Mouse (Mus musculus): Measurements from ENCODE around the gene Sctr. TPM values are rescaled to one million over a fixed set of nuclear protein-coding genes. Genes with fewer than 3 reads are reported as not detected.

The Sctr gene
- polyA plus RNA-seq, 1 experiment: 1.1 TPM

DNA sequence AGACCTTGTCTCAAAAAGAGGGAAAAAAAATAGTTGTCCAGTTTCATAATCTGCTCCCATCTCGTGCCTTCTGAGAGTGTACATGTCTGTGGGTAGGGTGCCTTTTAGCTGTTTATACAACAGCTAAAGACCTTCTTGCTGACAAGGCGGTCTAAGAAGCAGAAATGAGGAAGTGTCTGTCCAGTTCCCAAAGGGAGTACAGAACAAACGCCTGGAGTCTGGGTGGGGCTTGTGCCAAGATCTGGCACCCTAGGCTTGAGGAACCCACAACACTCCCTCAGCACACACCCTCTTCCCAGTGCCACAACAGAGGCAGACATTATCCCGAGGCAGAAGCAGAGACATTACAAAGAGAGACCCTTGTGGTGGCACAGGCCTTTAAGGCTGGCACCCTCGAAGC, 68.8 kb downstream of the Sctr start:
- no peaks in the 10 kb centered on the region for H3K36me3 ChIP-seq (ENCODE audit: control insufficient read depth, insufficient read depth, low read length)
- H3K27me3 ChIP-seq (ENCODE audit: control insufficient read depth, insufficient read depth, low read length): no peaks in the 10 kb centered on the region
- TF ChIP-seq POLR2A (IDR thresholded peaks at IDR 0.05; ENCODE audit: low read depth, low read length) (no peak), CTCF (IDR thresholded peaks at IDR 0.05; ENCODE audit: extremely low read depth, insufficient read length, insufficient replicate concordance, low read depth, low read length) (no peak)
- no peak overlapping the region for H3K4me3 ChIP-seq (ENCODE audit: low read depth, low read length)
- WGBS: 22% methylated on average over 5 of the region's 5 CpGs
- peaks cover 26% of the 10 kb centered on the region for H3K4me1 ChIP-seq (ENCODE audit: control insufficient read depth, insufficient read depth, insufficient read length, low read length)
- H3K27ac ChIP-seq (ENCODE audit: insufficient read depth, low read depth, low read length): peak overlapping the region; percentile 57

GRCm38 (mm10) chr1:120077746-120078410, 71.2 kb downstream of the Sctr start:
- WGBS: 51% methylated on average over 9 of the region's 9 CpGs

DNA sequence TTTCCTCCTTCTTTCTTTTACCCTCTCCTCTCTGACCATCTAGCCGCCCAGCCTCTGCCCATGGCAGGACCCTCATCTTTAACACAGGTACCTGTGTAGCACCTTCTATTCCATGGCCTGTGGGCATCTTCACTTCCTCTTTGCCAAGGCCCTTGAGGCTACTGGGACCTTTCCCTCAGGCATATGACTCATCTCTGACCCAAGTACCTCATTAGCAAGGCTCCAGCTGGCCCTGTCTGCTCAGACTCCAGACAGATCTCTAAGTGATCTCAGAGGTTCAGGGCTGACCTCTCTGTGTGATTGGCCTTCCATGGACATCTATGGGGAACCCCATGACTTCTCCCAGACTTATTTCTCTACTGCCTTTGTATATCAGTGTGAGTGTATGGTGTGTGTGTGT, 73.9 kb downstream of the Sctr start:
- WGBS: 86% methylated on average over 1 of the region's 1 CpGs
- no peak for TF ChIP-seq POLR2A (IDR thresholded peaks at IDR 0.05; ENCODE audit: low read depth, low read length)
- no peak for TF ChIP-seq CTCF (IDR thresholded peaks at IDR 0.05; ENCODE audit: extremely low read depth, insufficient read length, insufficient replicate concordance, low read depth, low read length)
- H3K4me1 ChIP-seq (ENCODE audit: control insufficient read depth, insufficient read depth, insufficient read length, low read length): peaks cover 37% of the 10 kb centered on the region
- H3K4me3 ChIP-seq (ENCODE audit: low read depth, low read length): no peak overlapping the region
- H3K27me3 ChIP-seq (ENCODE audit: control insufficient read depth, insufficient read depth, low read length): no peaks in the 10 kb centered on the region
- H3K27ac ChIP-seq (ENCODE audit: insufficient read depth, low read depth, low read length): no peak overlapping the region
- no peaks in the 10 kb centered on the region for H3K36me3 ChIP-seq (ENCODE audit: control insufficient read depth, insufficient read depth, low read length)

More at GRCm38 (mm10) chr1:120077746-120078410, 71.2 kb downstream of the Sctr start:
- no peaks in the 10 kb centered on the region for H3K36me3 ChIP-seq (ENCODE audit: control insufficient read depth, insufficient read depth, low read length)
- peaks cover 33% of the 10 kb centered on the region for H3K4me1 ChIP-seq (ENCODE audit: control insufficient read depth, insufficient read depth, insufficient read length, low read length)
- H3K4me3 ChIP-seq (ENCODE audit: low read depth, low read length): no peak overlapping the region
- no peak overlapping the region for H3K27ac ChIP-seq (ENCODE audit: insufficient read depth, low read depth, low read length)
- no peaks in the 10 kb centered on the region for H3K27me3 ChIP-seq (ENCODE audit: control insufficient read depth, insufficient read depth, low read length)
- no peak for TF ChIP-seq CTCF (IDR thresholded peaks at IDR 0.05; ENCODE audit: extremely low read depth, insufficient read length, insufficient replicate concordance, low read depth, low read length)
- no peak for TF ChIP-seq POLR2A (IDR thresholded peaks at IDR 0.05; ENCODE audit: low read depth, low read length)

GRCm38 (mm10) chr1:120082957-120083585, 76.4 kb downstream of the Sctr start:
- peaks cover 36% of the 10 kb centered on the region for H3K4me1 ChIP-seq (ENCODE audit: control insufficient read depth, insufficient read depth, insufficient read length, low read length)
- TF ChIP-seq CTCF (IDR thresholded peaks at IDR 0.05; ENCODE audit: extremely low read depth, insufficient read length, insufficient replicate concordance, low read depth, low read length): no peak
- TF ChIP-seq POLR2A (IDR thresholded peaks at IDR 0.05; ENCODE audit: low read depth, low read length): no peak
- H3K4me3 ChIP-seq (ENCODE audit: low read depth, low read length): no peak overlapping the region
- peak overlapping the region; percentile 95 for H3K27ac ChIP-seq (ENCODE audit: insufficient read depth, low read depth, low read length)
- WGBS: 5% methylated on average over 7 of the region's 7 CpGs
- H3K36me3 ChIP-seq (ENCODE audit: control insufficient read depth, insufficient read depth, low read length): no peaks in the 10 kb centered on the region
- no peaks in the 10 kb centered on the region for H3K27me3 ChIP-seq (ENCODE audit: control insufficient read depth, insufficient read depth, low read length)

GRCm38 (mm10) chr1:120083921-120084517, 77.3 kb downstream of the Sctr start:
- Histone ChIP-seq H3K27me3 (ENCODE audit: control insufficient read depth, insufficient read depth, low read length) (no peaks in the 10 kb centered on the region), H3K4me1 (ENCODE audit: control insufficient read depth, insufficient read depth, insufficient read length, low read length) (peaks cover 36% of the 10 kb centered on the region)

GRCm38 (mm10) chr1:120085696-120086095, 79.0 kb downstream of the Sctr start:
- no peak for TF ChIP-seq CTCF (IDR thresholded peaks at IDR 0.05; ENCODE audit: extremely low read depth, insufficient read length, insufficient replicate concordance, low read depth, low read length)
- TF ChIP-seq POLR2A (IDR thresholded peaks at IDR 0.05; ENCODE audit: low read depth, low read length): no peak
- H3K4me3 ChIP-seq (ENCODE audit: low read depth, low read length): no peak overlapping the region
- 0 out of 2 replicates have a peak overlapping the region, but pooled peaks have one; percentile 6 for H3K27ac ChIP-seq (ENCODE audit: insufficient read depth, low read depth, low read length)
- H3K4me1 ChIP-seq (ENCODE audit: control insufficient read depth, insufficient read depth, insufficient read length, low read length): peaks cover 36% of the 10 kb centered on the region
- H3K36me3 ChIP-seq (ENCODE audit: control insufficient read depth, insufficient read depth, low read length): no peaks in the 10 kb centered on the region
- WGBS: 39% methylated on average over 3 of the region's 3 CpGs
- H3K27me3 ChIP-seq (ENCODE audit: control insufficient read depth, insufficient read depth, low read length): no peaks in the 10 kb centered on the region

More at GRCm38 (mm10) chr1:120083921-120084517, 77.3 kb downstream of the Sctr start:
- H3K27ac ChIP-seq (ENCODE audit: insufficient read depth, low read depth, low read length): peak overlapping the region; percentile 95
- WGBS: 19% methylated on average over 5 of the region's 5 CpGs
- TF ChIP-seq POLR2A (IDR thresholded peaks at IDR 0.05; ENCODE audit: low read depth, low read length): no peak; the same call in 1 of the 2 replicates
- TF ChIP-seq CTCF (IDR thresholded peaks at IDR 0.05; ENCODE audit: extremely low read depth, insufficient read length, insufficient replicate concordance, low read depth, low read length): no peak
- H3K36me3 ChIP-seq (ENCODE audit: control insufficient read depth, insufficient read depth, low read length): no peaks in the 10 kb centered on the region
- H3K4me3 ChIP-seq (ENCODE audit: low read depth, low read length): 0 out of 2 replicates have a peak overlapping the region, but pooled peaks have one; percentile 30

DNA sequence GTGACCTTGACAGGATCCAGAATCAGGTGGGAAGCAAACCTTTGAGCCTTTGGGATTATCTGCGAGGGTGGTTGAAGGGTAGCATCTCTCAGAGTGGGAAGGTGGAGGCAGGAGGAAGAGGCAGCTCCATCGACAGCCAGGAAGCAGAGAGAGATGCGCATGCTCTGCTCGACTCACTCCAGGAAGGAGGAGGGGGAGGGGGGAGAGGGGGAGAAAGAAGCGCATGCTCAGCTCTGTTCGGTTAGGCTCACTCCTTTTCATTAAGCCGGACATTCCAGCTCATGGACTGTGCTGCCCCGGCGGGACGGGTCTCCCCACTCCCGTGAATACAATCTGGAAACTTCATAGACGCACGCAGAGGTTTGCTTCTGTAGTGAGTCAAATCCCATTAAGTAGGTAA, 80.0 kb downstream of the Sctr start:
- Histone ChIP-seq H3K4me3 (ENCODE audit: low read depth, low read length) (no peak overlapping the region), H3K4me1 (ENCODE audit: control insufficient read depth, insufficient read depth, insufficient read length, low read length) (peaks cover 39% of the 10 kb centered on the region), H3K36me3 (ENCODE audit: control insufficient read depth, insufficient read depth, low read length) (no peaks in the 10 kb centered on the region), H3K27ac (ENCODE audit: insufficient read depth, low read depth, low read length) (no peak overlapping the region), H3K27me3 (ENCODE audit: control insufficient read depth, insufficient read depth, low read length) (no peaks in the 10 kb centered on the region)
- TF ChIP-seq POLR2A (IDR thresholded peaks at IDR 0.05; ENCODE audit: low read depth, low read length) (no peak), CTCF (IDR thresholded peaks at IDR 0.05; ENCODE audit: extremely low read depth, insufficient read length, insufficient replicate concordance, low read depth, low read length) (no peak)
- 78% methylated on average over 13 of the region's 13 CpGs for WGBS
